Mouse (Mus musculus) liver, postnatal 0 days (tissue): ENCODE measurements around the gene Rps11.

ENCODE experiments used
- CTCF ChIP-seq: sonication (generic); IDR thresholded peaks from 2 replicates; pipeline ENCODE4 v1.5.1; 2016; ENCODE audit warnings: antibody characterized with exemption, low read depth
- EP300 ChIP-seq: IDR thresholded peaks from 2 replicates; pipeline ENCODE4 v1.6.1; 2016; ENCODE audit warnings: antibody characterized with exemption, low read depth, mild to moderate bottlenecking

GRCm38 (mm10) chr7:45092048-45092447, 32.2 kb downstream of the Rps11 start, which contains the start of gene Rcn3:
- TF ChIP-seq CTCF: no peak
- no peak for TF ChIP-seq EP300
